Comparison of ENCODE assay signal across 22 mouse cellular contexts in genomic region chr5:21703708-21704107, GRCm38 (mm10). TPM values are rescaled to one million over a fixed set of nuclear protein-coding genes. Genes with fewer than 3 reads are reported as not detected.
DNase-seq lines count a peak whose midpoint lies in the region; ATAC-seq and TF ChIP-seq lines count a peak whose summit lies in the region.
"Had no signal": no experiment of that assay in that cellular context is flagged by ENCODE, and none has a peak within 500 bp of the region (broad histone marks: within the 10 kb centered on the region; RNA-seq: fewer than 3 reads in every experiment).

No protein-coding gene starts in this region.

- no peaks in the 10 kb centered on the region for H3K27me3 ChIP-seq in heart, adult 2 months (ENCODE audit: control insufficient read depth, insufficient read depth, low read length)
- no peaks in the 10 kb centered on the region for H3K27me3 ChIP-seq in forebrain, embryonic 10.5 days (ENCODE audit: poor library complexity, severe bottlenecking)
- H3K27me3 ChIP-seq: embryonic facial prominence, embryonic 12.5 days; forebrain, embryonic 12.5 days; heart, embryonic 15.5 days had no signal

- TF ChIP-seq EP300 in heart, adult 2 months (IDR thresholded peaks at IDR 0.05; ENCODE audit: insufficient read depth, low read depth, low read length): no peak

- H3K4me1 ChIP-seq in heart, adult 2 months (ENCODE audit: control insufficient read depth, insufficient read depth, low read length): no peaks in the 10 kb centered on the region; the same call in 1 of the 2 replicates
- peaks cover 18% of the 10 kb centered on the region for H3K4me1 ChIP-seq in forebrain, embryonic 10.5 days
- H3K4me1 ChIP-seq: embryonic facial prominence, embryonic 12.5 days; forebrain, embryonic 12.5 days had no signal

- TF ChIP-seq CTCF in heart, adult 2 months (IDR thresholded peaks at IDR 0.05): no peak

- ATAC-seq in megakaryocyte-erythroid progenitor cell, adult 5-6 weeks (replicated peaks; ENCODE audit: low FRiP score, low TSS enrichment, poor library complexity, severe bottlenecking): no peak
- ATAC-seq: forebrain, embryonic 16.5 days; intestine, embryonic 16.5 days had no signal

- no peak overlapping the region for H3K4me3 ChIP-seq in heart, adult 2 months
- no peak overlapping the region for H3K4me3 ChIP-seq in forebrain, embryonic 10.5 days
- H3K4me3 ChIP-seq: embryonic facial prominence, embryonic 12.5 days; forebrain, embryonic 12.5 days; heart, embryonic 15.5 days; hindbrain, embryonic 10.5 days had no signal

- peak overlapping the region; percentile 98 for H3K27ac ChIP-seq in heart, adult 2 months
- no peak overlapping the region for H3K27ac ChIP-seq in forebrain, embryonic 10.5 days
- H3K27ac ChIP-seq: embryonic facial prominence, embryonic 12.5 days; forebrain, embryonic 12.5 days; hindbrain, embryonic 10.5 days; hindbrain, embryonic 14.5 days had no signal

- no peak for TF ChIP-seq POLR2A in heart, adult 2 months (IDR thresholded peaks at IDR 0.05; ENCODE audit: insufficient read depth, low read depth, low read length)

- H3K9me3 ChIP-seq in forebrain, embryonic 10.5 days: peaks cover 4% of the 10 kb centered on the region
- H3K9me3 ChIP-seq: embryonic facial prominence, embryonic 12.5 days; forebrain, embryonic 12.5 days; heart, embryonic 15.5 days; hindbrain, embryonic 10.5 days had no signal

- peaks cover 3% of the 10 kb centered on the region for H3K36me3 ChIP-seq in heart, adult 2 months (ENCODE audit: control insufficient read depth, insufficient read depth, low read length)
- H3K36me3 ChIP-seq in forebrain, embryonic 10.5 days (replicated peaks): no peaks in the 10 kb centered on the region
- H3K36me3 ChIP-seq: embryonic facial prominence, embryonic 12.5 days; forebrain, embryonic 12.5 days; heart, embryonic 15.5 days; hindbrain, embryonic 10.5 days had no signal

- H3K79me2 ChIP-seq in heart, adult 2 months (replicated peaks; ENCODE audit: control insufficient read depth, insufficient read depth, low read length): no peaks in the 10 kb centered on the region

- WGBS in heart, adult 2 months: 41% methylated on average over 3 of the region's 3 CpGs
- WGBS in forebrain, embryonic 10.5 days: 79% methylated on average over 3 of the region's 3 CpGs

- no peak for DNase-seq in heart, adult 2 months
- DNase-seq in heart, adult 8-10 months (ENCODE audit: low spot score): no peak
- DNase-seq in testis, postnatal 14 days (ENCODE audit: low spot score): peak; percentile 52
- DNase-seq in testis, postnatal 10 days (ENCODE audit: low spot score): no peak
- DNase-seq in brain, adult 2 months (ENCODE audit: low read depth, low spot score): peak; percentile 67
- DNase-seq in forebrain, embryonic 10.5 days (ENCODE audit: extremely low spot score, low spot score): no peak
- DNase-seq: adrenal gland, postnatal 10 days; cerebellum, adult 11 months; cerebellum, adult 8-10 months; cerebellum, postnatal 14 days; gastrocnemius, postnatal 14 days had no signal

- intact Hi-C loops in heart, adult 2 months (cut with DNase I): loop anchor here (5.0 kb wide), 1 partner anchor 56 kb away; the partner anchor contains the start of genes Armc10 and Fbxl13

- no peak overlapping the region for H3K9ac ChIP-seq in heart, adult 2 months (ENCODE audit: low read depth, low read length)
- H3K9ac ChIP-seq: embryonic facial prominence, embryonic 12.5 days; forebrain, embryonic 12.5 days; heart, embryonic 15.5 days; hindbrain, embryonic 14.5 days had no signal

RNA-seq across cellular contexts. Expression of gene Napepld, which starts 2.5 kb away (rescaled TPM):
- total RNA-seq in heart, adult 2 months (2021): 1 to 10 TPM; 5.4 to 5.9 TPM
- 2.4 and 3.7 TPM in 2 replicates for polyA plus RNA-seq in heart, adult 2 months (2012; rRNA removed)
- total RNA-seq in heart, adult 8-10 months (2022): 1 to 10 TPM; 5.0 to 7.0 (median 6.8) TPM
- polyA plus RNA-seq in forebrain, embryonic 10.5 days (2016; fragmentation: Nextera tagmentation; extraction: Ambion mirVana): 10.7 TPM in 2 replicates
- total RNA-seq in megakaryocyte-erythroid progenitor cell, adult 5-6 weeks (2014; fragmentation: Nextera tagmentation): 2.3 and 3.7 TPM in 2 replicates
- total RNA-seq in megakaryocyte-erythroid progenitor cell, adult 5-6 weeks (2017): 1.4 and 3.0 TPM in 2 replicates

RNA-seq across cellular contexts. Expression of gene Pmpcb, which starts 33.2 kb away (rescaled TPM):
- total RNA-seq in heart, adult 2 months (2021): 100 to 1,000 TPM; 250 to 288 TPM
- polyA plus RNA-seq in heart, adult 2 months (2012; rRNA removed): 99.0 and 192 TPM in 2 replicates
- 100 to 1,000 TPM; 289 to 312 (median 300) TPM for total RNA-seq in heart, adult 8-10 months (2022)
- 83.9 and 87.3 TPM in 2 replicates for polyA plus RNA-seq in forebrain, embryonic 10.5 days (2016; fragmentation: Nextera tagmentation; extraction: Ambion mirVana)
- total RNA-seq in megakaryocyte-erythroid progenitor cell, adult 5-6 weeks (2014; fragmentation: Nextera tagmentation): 106 and 173 TPM in 2 replicates
- total RNA-seq in megakaryocyte-erythroid progenitor cell, adult 5-6 weeks (2017): 115 and 144 TPM in 2 replicates

RNA-seq across cellular contexts. Expression of gene Armc10, which starts 58.1 kb away (rescaled TPM):
- 1 to 10 TPM; 8.0 to 9.4 TPM for total RNA-seq in heart, adult 2 months (2021)
- polyA plus RNA-seq in heart, adult 2 months (2012; rRNA removed): 10.8 and 12.2 TPM in 2 replicates
- total RNA-seq in heart, adult 8-10 months (2022): 1 to 10 TPM; 7.5 to 8.3 (median 7.8) TPM
- polyA plus RNA-seq in forebrain, embryonic 10.5 days (2016; fragmentation: Nextera tagmentation; extraction: Ambion mirVana): 64.6 and 65.4 TPM in 2 replicates
- total RNA-seq in megakaryocyte-erythroid progenitor cell, adult 5-6 weeks (2014; fragmentation: Nextera tagmentation): 22.5 and 43.9 TPM in 2 replicates
- total RNA-seq in megakaryocyte-erythroid progenitor cell, adult 5-6 weeks (2017): 49.9 and 69.3 TPM in 2 replicates

RNA-seq across cellular contexts. Expression of gene Fbxl13, which starts 58.3 kb away (rescaled TPM):
- not detected for total RNA-seq in heart, adult 2 months (2021)
- polyA plus RNA-seq in heart, adult 2 months (2012; rRNA removed): 0.35 and 0.47 TPM in 2 replicates
- not detected for total RNA-seq in heart, adult 8-10 months (2022)
- 0.12 and 0.20 TPM in 2 replicates for polyA plus RNA-seq in forebrain, embryonic 10.5 days (2016; fragmentation: Nextera tagmentation; extraction: Ambion mirVana)
- total RNA-seq in megakaryocyte-erythroid progenitor cell, adult 5-6 weeks (2014; fragmentation: Nextera tagmentation): 1.8 and 7.1 TPM in 2 replicates
- 2.3 and 3.3 TPM in 2 replicates for total RNA-seq in megakaryocyte-erythroid progenitor cell, adult 5-6 weeks (2017)
- total RNA-seq: ES-E14; granulocyte monocyte progenitor cell, adult 5-6 weeks; heart, postnatal 25 days had no signal

Comparison
In these comparisons a context has a peak if more than half of its experiments do, and no peak if none do; other contexts are left out.
1. DNase-seq: peak in testis, postnatal 14 days (single experiment) and brain, adult 2 months (single experiment); none in heart, adult 2 months (0 of 2), heart, adult 8-10 months (single experiment), testis, postnatal 10 days (single experiment) and forebrain, embryonic 10.5 days (single experiment).